Mouse (Mus musculus): ENCODE measurements around the gene Grpel1.

- TF ChIP-seq GATA1 (IDR thresholded peaks at IDR 0.05; ENCODE audit: borderline replicate concordance, low read length), result no peak
- no peak for TF ChIP-seq FLI1 (IDR thresholded peaks at IDR 0.05; ENCODE audit: low read length)
Measured at GRCm38 (mm10) chr5:36458926-36459325, 5.9 kb upstream of the Grpel1 start.
